22 mouse cellular contexts compared by ENCODE assay signal in genomic region chr2:167815123-167815522, GRCm38 (mm10).
DNase-seq lines count a peak whose midpoint lies in the region; ATAC-seq and TF ChIP-seq lines count a peak whose summit lies in the region.
"Had no signal": no experiment of that assay in that cellular context is flagged by ENCODE, and none has a peak within 500 bp of the region (broad histone marks: within the 10 kb centered on the region; RNA-seq: fewer than 3 reads in every experiment).

No protein-coding gene starts in this region.

- WGBS in lung, embryonic 14.5 days, result 49% methylated on average over 10 of the region's 10 CpGs
- WGBS in lung, adult 2 months, result 49% methylated on average over 10 of the region's 10 CpGs

- ATAC-seq in lung, embryonic 14.5 days (ENCODE audit: insufficient read depth), result no peak
- ATAC-seq in neutrophil, adult 5-6 weeks (ENCODE audit: extremely low read depth, insufficient number of reproducible peaks, low FRiP score, poor library complexity, severe bottlenecking), result peak; percentile 46
- ATAC-seq in activated CD4-positive, CD25-positive, alpha-beta regulatory T cell, adult 4 months, result no peak
- ATAC-seq: forebrain, embryonic 16.5 days; hindbrain, embryonic 16.5 days; intestine, postnatal 0 days had no signal

- no peaks in the 10 kb centered on the region for H3K9me3 ChIP-seq in lung, embryonic 14.5 days (ENCODE audit: low read depth, low read length)
- H3K9me3 ChIP-seq: embryonic facial prominence, embryonic 12.5 days; limb, embryonic 10.5 days; neural tube, embryonic 15.5 days had no signal

- H3K4me2 ChIP-seq in lung, embryonic 14.5 days, result no peak overlapping the region
- H3K4me2 ChIP-seq: embryonic facial prominence, embryonic 12.5 days; midbrain, embryonic 11.5 days; neural tube, embryonic 15.5 days had no signal

- H3K36me3 ChIP-seq in lung, embryonic 14.5 days (ENCODE audit: insufficient read depth), result no peaks in the 10 kb centered on the region
- H3K36me3 ChIP-seq: embryonic facial prominence, embryonic 12.5 days; limb, embryonic 10.5 days; neural tube, embryonic 15.5 days had no signal

- peaks cover 11% of the 10 kb centered on the region; the same call in 1 of the 2 replicates for H3K4me1 ChIP-seq in lung, embryonic 14.5 days (ENCODE audit: insufficient read depth)
- peaks cover 4% of the 10 kb centered on the region; the same call in 1 of the 2 replicates for H3K4me1 ChIP-seq in lung, adult 2 months (ENCODE audit: control insufficient read depth, insufficient read depth, low read length)
- H3K4me1 ChIP-seq: embryonic facial prominence, embryonic 12.5 days; neural tube, embryonic 15.5 days had no signal

- intact Hi-C loops in gastrocnemius, adult 2 months (cut with DNase I), result no loop called here
- intact Hi-C loops in gastrocnemius, postnatal 36 days (cut with DNase I), result no loop called here

- DNase-seq in gastrocnemius, adult 2 months, result peak; percentile 55
- DNase-seq in gastrocnemius, postnatal 36 days, result no peak
- DNase-seq in lung, embryonic 14.5 days, result peak; percentile 40
- DNase-seq in lung, adult 2 months, result no peak
- DNase-seq in lung, postnatal 10 days, result peak; percentile 76
- no peak for DNase-seq in thymus, postnatal 10 days (ENCODE audit: low spot score in 2 of 2)
- DNase-seq: cerebellum, adult 11-12 months; heart, postnatal 4 days; kidney, postnatal 10 days; retina, postnatal 1 day; thymus, adult 18-20 months had no signal

- TF ChIP-seq CTCF in gastrocnemius, adult 2 months (IDR thresholded peaks at IDR 0.05), result no peak
- no peak for TF ChIP-seq CTCF in lung, embryonic 14.5 days (IDR thresholded peaks at IDR 0.05; ENCODE audit: low read depth)
- TF ChIP-seq CTCF in lung, adult 2 months (IDR thresholded peaks at IDR 0.05; ENCODE audit: insufficient read depth, low read length), result no peak

- H3K27me3 ChIP-seq in lung, embryonic 14.5 days (ENCODE audit: insufficient read depth, low read length), result no peaks in the 10 kb centered on the region
- H3K27me3 ChIP-seq: embryonic facial prominence, embryonic 12.5 days; neural tube, embryonic 15.5 days had no signal

- TF ChIP-seq POLR2A in lung, adult 2 months (IDR thresholded peaks at IDR 0.05; ENCODE audit: borderline replicate concordance, extremely low read depth, low read depth, low read length), result no peak

- H3K4me3 ChIP-seq in gastrocnemius, adult 2 months, result no peak overlapping the region
- no peak overlapping the region for H3K4me3 ChIP-seq in lung, embryonic 14.5 days (ENCODE audit: low read depth, low read length)
- no peak overlapping the region for H3K4me3 ChIP-seq in lung, adult 2 months (replicated peaks; ENCODE audit: extremely low read depth, low read depth, low read length)
- H3K4me3 ChIP-seq: embryonic facial prominence, embryonic 12.5 days; heart, adult 2 months; limb, embryonic 10.5 days; neural tube, embryonic 15.5 days had no signal

- no peak overlapping the region for H3K9ac ChIP-seq in lung, embryonic 14.5 days
- H3K9ac ChIP-seq: embryonic facial prominence, embryonic 12.5 days; liver, embryonic 14.5 days; neural tube, embryonic 15.5 days had no signal

- peak overlapping the region; percentile 46 for H3K27ac ChIP-seq in gastrocnemius, adult 2 months
- H3K27ac ChIP-seq in lung, embryonic 14.5 days (ENCODE audit: low read depth), result no peak overlapping the region
- H3K27ac ChIP-seq: embryonic facial prominence, embryonic 12.5 days; heart, adult 2 months; limb, embryonic 10.5 days; liver, embryonic 14.5 days; neural tube, embryonic 15.5 days had no signal

Comparison
In these comparisons a context has a peak if more than half of its experiments do, and no peak if none do; other contexts are left out.
1. DNase-seq: peak in gastrocnemius, adult 2 months (single experiment), lung, embryonic 14.5 days (single experiment) and lung, postnatal 10 days (single experiment); none in gastrocnemius, postnatal 36 days (0 of 2), lung, adult 2 months (single experiment) and thymus, postnatal 10 days (0 of 2).